Mouse (Mus musculus) MEL (cell line): Measurements from ENCODE around the gene Hoxd13. TPM values are rescaled to one million over a fixed set of nuclear protein-coding genes. Genes with fewer than 3 reads are reported as not detected.

Experiments
- DNase-seq: peaks from one replicate; pipeline ENCODE4 v3.0.0; 2011; ENCODE audit warnings: low read depth, low spot score
- H3K27ac ChIP-seq: 2 replicates; pipeline ENCODE4 v1.5.1; 2012; ENCODE audit warnings: low read depth, mild to moderate bottlenecking, control low read depth, low read length, moderate library complexity; ENCODE audit not compliant: control insufficient read depth
- H3K27me3 ChIP-seq, 2 experiments: fragments of 150-350 bp in 1 of 2; sonication (generic) in 1 of 2; 2 replicates each; pipeline ENCODE4 v1.6.1; 2012; ENCODE audit warnings: low read length in 2 of 2, mild to moderate bottlenecking in 2 of 2, improper control_type of control experiment in 1 of 2, moderate library complexity in 1 of 2; ENCODE audit not compliant: insufficient read depth in 2 of 2, control insufficient read depth in 1 of 2
- H3K36me3 ChIP-seq, 2 experiments: 2 replicates each; pipeline ENCODE4 v1.6.1; 2012 to 2014; ENCODE audit warnings: low read length in 2 of 2, improper control_type of control experiment in 1 of 2, inconsistent platforms in 1 of 2, mild to moderate bottlenecking in 1 of 2; ENCODE audit not compliant: insufficient read depth in 2 of 2, control insufficient read depth in 1 of 2
- H3K4me1 ChIP-seq, 2 experiments: fragments of 150-350 bp in 1 of 2; sonication (generic) in 1 of 2; 2 replicates each; pipeline ENCODE4 v1.6.1; 2012; ENCODE audit warnings: low read length in 2 of 2, improper control_type of control experiment in 1 of 2, mild to moderate bottlenecking in 1 of 2; ENCODE audit not compliant: insufficient read depth in 2 of 2, control insufficient read depth in 1 of 2
- H3K4me3 ChIP-seq, 2 experiments: fragments of 150-350 bp in 1 of 2; sonication (generic) in 1 of 2; 2 replicates each; pipeline ENCODE4 v1.5.1; 2012; ENCODE audit warnings: low read depth in 2 of 2, low read length in 2 of 2, mild to moderate bottlenecking in 2 of 2, moderate library complexity in 2 of 2, control low read depth in 1 of 2, improper control_type of control experiment in 1 of 2; ENCODE audit not compliant: control insufficient read depth in 1 of 2, insufficient read depth in 1 of 2
- H3K79me2 ChIP-seq: 2 replicates; pipeline ENCODE4 v1.6.1; 2012; ENCODE audit warnings: mild to moderate bottlenecking, low read length, moderate library complexity; ENCODE audit not compliant: control insufficient read depth, poor library complexity, insufficient read depth
- H3K9ac ChIP-seq: 2 replicates; pipeline ENCODE4 v1.6.1; 2012; ENCODE audit warnings: low read depth, mild to moderate bottlenecking, control low read depth, low read length, moderate library complexity; ENCODE audit not compliant: control insufficient read depth, poor library complexity, severe bottlenecking
- H3K9me3 ChIP-seq: fragments of 150-350 bp; sonication (generic); replicated peaks from 2 replicates; pipeline ENCODE4 v1.6.1; 2012; ENCODE audit warnings: mild to moderate bottlenecking, low read length, improper control_type of control experiment, moderate library complexity; ENCODE audit not compliant: insufficient read depth
- CHD1 ChIP-seq: IDR thresholded peaks from 2 replicates; pipeline ENCODE4 v1.6.1; 2012; ENCODE audit warnings: low read depth, mild to moderate bottlenecking, inconsistent platforms, low read length, improper control_type of control experiment
- CTCF ChIP-seq, 3 experiments: IDR thresholded peaks in 2 of 3; conservative IDR thresholded peaks in 1 of 3; 2 replicates each; pipeline ENCODE4 v1.5.1; 2011 to 2012; ENCODE audit warnings: low read length in 3 of 3, low read depth in 2 of 3, mild to moderate bottlenecking in 2 of 3, improper control_type of control experiment in 1 of 3, inconsistent platforms in 1 of 3, mixed read lengths in 1 of 3, moderate library complexity in 1 of 3; ENCODE audit not compliant: control insufficient read depth in 1 of 3, insufficient read depth in 1 of 3, poor library complexity in 1 of 3, severe bottlenecking in 1 of 3
- E2F4 ChIP-seq: IDR thresholded peaks from 2 replicates; pipeline ENCODE4 v1.6.1; 2011; ENCODE audit warnings: low read depth, low read length, improper control_type of control experiment, borderline replicate concordance
- ELF1 ChIP-seq: IDR thresholded peaks from 2 replicates; pipeline ENCODE4 v1.6.1; 2014; ENCODE audit warnings: low read depth, mild to moderate bottlenecking, inconsistent platforms, low read length, improper control_type of control experiment, moderate library complexity
- EP300 ChIP-seq, 2 experiments: IDR thresholded peaks; 2 replicates each; pipeline ENCODE4 v1.6.1; 2011; ENCODE audit warnings: improper control_type of control experiment in 2 of 2, low read length in 2 of 2, low read depth in 1 of 2, mild to moderate bottlenecking in 1 of 2
- ETS1 ChIP-seq: IDR thresholded peaks from 2 replicates; pipeline ENCODE4 v1.6.1; 2012; ENCODE audit warnings: low read depth, mild to moderate bottlenecking, inconsistent platforms, low read length, improper control_type of control experiment, moderate library complexity
- GABPA ChIP-seq: IDR thresholded peaks from 2 replicates; pipeline ENCODE4 v1.6.1; 2012; ENCODE audit warnings: low read depth, mild to moderate bottlenecking, inconsistent platforms, low read length, improper control_type of control experiment, moderate library complexity
- KAT2A ChIP-seq: conservative IDR thresholded peaks from 2 replicates; pipeline ENCODE4 v1.6.1; 2012; ENCODE audit warnings: low read depth, low read length, improper control_type of control experiment, inconsistent platforms
- MAX ChIP-seq: IDR thresholded peaks from 2 replicates; pipeline ENCODE4 v1.6.1; 2011; ENCODE audit warnings: low read length, improper control_type of control experiment
- MXI1 ChIP-seq: IDR thresholded peaks from 2 replicates; pipeline ENCODE4 v1.6.1; 2011; ENCODE audit warnings: mild to moderate bottlenecking, low read depth, low read length, improper control_type of control experiment
- POLR2A ChIP-seq, 2 experiments: IDR thresholded peaks; 2 replicates each; pipeline ENCODE4 v1.6.1; 2011 to 2012; ENCODE audit warnings: low read length in 2 of 2, mild to moderate bottlenecking in 2 of 2, control low read depth in 1 of 2, improper control_type of control experiment in 1 of 2, low read depth in 1 of 2, moderate library complexity in 1 of 2; ENCODE audit not compliant: control insufficient read depth in 1 of 2, insufficient read depth in 1 of 2, poor library complexity in 1 of 2
- POLR2AphosphoS2 ChIP-seq: IDR thresholded peaks from 2 replicates; pipeline ENCODE4 v1.6.1; 2011; ENCODE audit warnings: low read length, improper control_type of control experiment
- RAD21 ChIP-seq: IDR thresholded peaks from 2 replicates; pipeline ENCODE4 v1.6.1; 2011; ENCODE audit warnings: mild to moderate bottlenecking, low read depth, low read length, improper control_type of control experiment
- RCOR1 ChIP-seq: IDR thresholded peaks from 2 replicates; pipeline ENCODE4 v1.6.1; 2012; ENCODE audit warnings: low read depth, mild to moderate bottlenecking, inconsistent platforms, low read length, improper control_type of control experiment
- TAL1 ChIP-seq: IDR thresholded peaks from 2 replicates; pipeline ENCODE4 v1.6.1; 2012; ENCODE audit warnings: mild to moderate bottlenecking, inconsistent platforms, low read length, moderate library complexity, mixed read lengths
- TCF12 ChIP-seq: IDR thresholded peaks from 2 replicates; pipeline ENCODE4 v1.6.1; 2014; ENCODE audit warnings: low read depth, mild to moderate bottlenecking, inconsistent platforms, low read length, improper control_type of control experiment, moderate library complexity
- UBTF ChIP-seq: IDR thresholded peaks from 2 replicates; pipeline ENCODE4 v1.6.1; 2012; ENCODE audit warnings: low read depth, mild to moderate bottlenecking, inconsistent platforms, low read length, improper control_type of control experiment, moderate library complexity, borderline replicate concordance; ENCODE audit not compliant: insufficient read depth
- USF2 ChIP-seq, 2 experiments: IDR thresholded peaks; 2 replicates each; pipeline ENCODE4 v1.6.1; 2011 to 2012; ENCODE audit warnings: improper control_type of control experiment in 2 of 2, low read length in 2 of 2, borderline replicate concordance in 1 of 2, inconsistent platforms in 1 of 2, low read depth in 1 of 2, mild to moderate bottlenecking in 1 of 2; ENCODE audit not compliant: insufficient read depth in 1 of 2
- ZC3H11A ChIP-seq: IDR thresholded peaks from 2 replicates; pipeline ENCODE4 v1.6.1; 2012; ENCODE audit warnings: low read depth, mild to moderate bottlenecking, inconsistent platforms, low read length, improper control_type of control experiment
- ZMIZ1 ChIP-seq: IDR thresholded peaks from 2 replicates; pipeline ENCODE4 v1.6.1; 2012; ENCODE audit warnings: low read depth, mild to moderate bottlenecking, inconsistent platforms, low read length, improper control_type of control experiment, moderate library complexity
- polyA plus RNA-seq, 2 experiments: library from polyadenylated mRNA; stranded (reverse) in 1 of 2; unstranded in 1 of 2; fragments of >175 nt in 1 of 2; fragments of >200 nt in 1 of 2; gene quantifications; 2 replicates each; pipeline versions ENCODE4 v1.2.1 to v1.2.4; 2012; ENCODE audit warnings: low replicate concordance in 2 of 2, low read depth in 1 of 2; ENCODE audit not compliant: insufficient read length in 2 of 2, insufficient read depth in 1 of 2, missing spikeins in 1 of 2
- total RNA-seq: library from RNA; depleted of rRNA; stranded (reverse); fragments of 300-350 nt; gene quantifications from 2 replicates; pipeline ENCODE4 v1.2.3, GENCODE M21; 2012

The Hoxd13 gene
- total and polyA plus RNA-seq, 3 experiments = not detected

DNA sequence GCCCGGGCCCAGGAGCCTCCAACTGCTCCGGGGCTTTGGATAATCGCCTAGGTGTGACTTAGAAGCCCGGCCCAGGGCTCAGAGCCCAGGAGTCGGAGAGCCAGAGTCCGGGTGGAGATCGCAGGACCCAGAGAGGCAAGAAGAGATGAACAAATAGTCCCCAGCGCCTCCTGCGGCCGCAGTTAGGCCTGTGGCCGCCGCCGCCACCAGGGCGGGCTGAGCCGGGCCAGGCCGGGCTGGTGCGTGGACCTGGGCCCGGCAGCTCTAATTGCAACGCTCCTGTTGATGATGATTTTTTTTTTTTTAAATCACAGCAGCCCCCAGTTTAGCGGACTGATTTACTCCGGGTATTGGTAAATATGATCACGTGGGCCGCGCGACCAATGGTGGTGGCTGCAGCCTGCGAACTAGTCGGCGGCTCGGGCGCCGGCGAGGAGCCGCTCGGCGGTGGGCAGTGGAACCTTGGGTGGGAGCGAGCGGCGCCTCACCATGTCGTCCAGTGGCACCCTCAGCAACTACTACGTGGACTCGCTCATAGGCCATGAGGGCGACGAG is 29.5 kb downstream of the Hoxd13 start, which contains the start of gene Hoxd9:
Hoxd9 (plus strand) TSS at position 161 of the 555 bp plus-strand sequence.
- H3K4me1 ChIP-seq = no peaks in the 10 kb centered on the region
- H3K79me2 ChIP-seq = no peaks in the 10 kb centered on the region
- no peak for DNase-seq
- no peak within 1 kb of the TSS for H3K4me3 ChIP-seq
- H3K9ac ChIP-seq = no peak within 1 kb of the TSS
- no peaks in the 10 kb centered on the region for H3K36me3 ChIP-seq
- H3K27me3 ChIP-seq = no peaks in the 10 kb centered on the region; a peak in 2 of 4 replicates
- no peak within 1 kb of the TSS for H3K27ac ChIP-seq
- TF ChIP-seq RAD21 (no peak), POLR2AphosphoS2 (no peak), CHD1 (no peak), ZC3H11A (no peak), ETS1 (no peak), TAL1 (no peak), CTCF (IDR thresholded peaks at IDR 0.05 in 2 of 3, conservative IDR thresholded peaks at IDR 0.05 in 1 of 3; ENCODE audit: control insufficient read depth in 1 of 3, insufficient read depth in 1 of 3, low read depth in 2 of 3, low read length in 3 of 3, poor library complexity in 1 of 3, severe bottlenecking in 1 of 3) (no peak), POLR2A (IDR thresholded peaks at IDR 0.05; ENCODE audit: control insufficient read depth in 1 of 2, insufficient read depth in 1 of 2, low read depth in 1 of 2, low read length in 2 of 2, poor library complexity in 1 of 2) (no peak), USF2 (IDR thresholded peaks at IDR 0.05; ENCODE audit: borderline replicate concordance in 1 of 2, insufficient read depth in 1 of 2, low read depth in 1 of 2, low read length in 2 of 2) (no peak), UBTF (no peak), EP300 (IDR thresholded peaks at IDR 0.05; ENCODE audit: low read depth in 1 of 2, low read length in 2 of 2) (no peak), ELF1 (no peak), TCF12 (no peak), KAT2A (no peak), RCOR1 (no peak), MAX (no peak), GABPA (no peak), E2F4 (no peak), MXI1 (no peak), ZMIZ1 (no peak)
- H3K9me3 ChIP-seq = no peaks in the 10 kb centered on the region
